Mouse (Mus musculus) midbrain, embryonic 16.5 days (tissue): ENCODE data around the gene Gbp2. TPM values are rescaled to one million over a fixed set of nuclear protein-coding genes. Genes with fewer than 3 reads are reported as not detected.
"Not testable (repeated sequence)": the region's sequence is repeated elsewhere in the genome, so short reads cannot be mapped to it uniquely, and the experiment has no call there.

ENCODE experiments used
- ATAC-seq: fragments of 200-750 bp; cut with Nextera tagmentation; 2 replicates; pipeline ENCODE4 v1.8.0; 2017; ENCODE audit warnings: moderate TSS enrichment
- H3K27ac ChIP-seq: fragments of 300-500 bp; sonication (generic); 2 replicates; pipeline ENCODE4 v1.5.1; 2014; ENCODE audit warnings: mild to moderate bottlenecking, low read length, mixed read lengths
- H3K27me3 ChIP-seq: fragments of 300-500 bp; sonication (generic); 2 replicates; pipeline ENCODE4 v1.6.1; 2014; ENCODE audit warnings: low read depth, low read length, mixed read lengths; ENCODE audit not compliant: control insufficient read depth, insufficient read depth
- H3K36me3 ChIP-seq: fragments of 300-500 bp; sonication (generic); 2 replicates; pipeline ENCODE4 v1.6.1; 2014; ENCODE audit warnings: mild to moderate bottlenecking, low read length, moderate library complexity, mixed read lengths; ENCODE audit not compliant: control insufficient read depth, insufficient read depth
- H3K4me1 ChIP-seq: fragments of 300-500 bp; sonication (generic); 2 replicates; pipeline ENCODE4 v1.6.1; 2014; ENCODE audit warnings: mild to moderate bottlenecking, low read length, mixed read lengths; ENCODE audit not compliant: control insufficient read depth, insufficient read depth
- H3K4me2 ChIP-seq: fragments of 300-500 bp; sonication (generic); 2 replicates; pipeline ENCODE4 v1.6.1; 2014; ENCODE audit warnings: mild to moderate bottlenecking, low read length, mixed read lengths
- H3K4me3 ChIP-seq: fragments of 300-500 bp; sonication (generic); 2 replicates; pipeline ENCODE4 v1.5.1; 2014; ENCODE audit warnings: low read depth, mild to moderate bottlenecking, low read length, moderate library complexity, mixed read lengths
- H3K9ac ChIP-seq: fragments of 300-500 bp; sonication (generic); 2 replicates; pipeline ENCODE4 v1.6.1; 2014; ENCODE audit warnings: low read depth, low read length, mixed read lengths
- H3K9me3 ChIP-seq: fragments of 300-500 bp; sonication (generic); replicated peaks from 2 replicates; pipeline ENCODE4 v1.6.1; 2014; ENCODE audit warnings: mild to moderate bottlenecking, low read length, mixed read lengths; ENCODE audit not compliant: control insufficient read depth, poor library complexity, severe bottlenecking
- WGBS: fragments of 180-500 bp; shearing (Covaris S2); extraction: QIAGEN DNeasy Blood & Tissue Kit; methylation state at CpG from one replicate; pipeline ENCODE4 v1.1.7; 2014; 5-methylcytosine and 5-hydroxymethylcytosine counted together
- polyA plus RNA-seq: library from polyadenylated mRNA; unstranded; fragments of >200 nt; fragmentation: Nextera tagmentation; extraction: Ambion mirVana; gene quantifications from 2 replicates; pipeline ENCODE4 v1.2.1, GENCODE M21; 2015

Gbp2 gene
- polyA plus RNA-seq, 1 experiment from 2014 or later, result 0.60 TPM

- no peaks in the 10 kb centered on the region for H3K9me3 ChIP-seq
- no peaks in the 10 kb centered on the region for H3K27me3 ChIP-seq
- H3K9ac ChIP-seq, result no peak overlapping the region
- H3K36me3 ChIP-seq, result no peaks in the 10 kb centered on the region
- H3K4me3 ChIP-seq, result no peak overlapping the region
- ATAC-seq, result no peak
- no peaks in the 10 kb centered on the region for H3K4me1 ChIP-seq
- H3K4me2 ChIP-seq, result no peak overlapping the region
- 86% methylated on average over 3 of the region's 3 CpGs for WGBS
- H3K27ac ChIP-seq, result no peak overlapping the region
These were observed 22.5 kb upstream of the Gbp2 start for GRCm38 (mm10) chr3:142597923-142598322.

GRCm38 (mm10) chr3:142601675-142602074 is 18.7 kb upstream of the Gbp2 start:
- no peak for ATAC-seq
- Histone ChIP-seq H3K4me2 (no peak overlapping the region), H3K27ac (no peak overlapping the region), H3K9ac (no peak overlapping the region), H3K4me3 (no peak overlapping the region), H3K4me1 (no peaks in the 10 kb centered on the region), H3K9me3 (no peaks in the 10 kb centered on the region), H3K27me3 (no peaks in the 10 kb centered on the region), H3K36me3 (no peaks in the 10 kb centered on the region)

DNA sequence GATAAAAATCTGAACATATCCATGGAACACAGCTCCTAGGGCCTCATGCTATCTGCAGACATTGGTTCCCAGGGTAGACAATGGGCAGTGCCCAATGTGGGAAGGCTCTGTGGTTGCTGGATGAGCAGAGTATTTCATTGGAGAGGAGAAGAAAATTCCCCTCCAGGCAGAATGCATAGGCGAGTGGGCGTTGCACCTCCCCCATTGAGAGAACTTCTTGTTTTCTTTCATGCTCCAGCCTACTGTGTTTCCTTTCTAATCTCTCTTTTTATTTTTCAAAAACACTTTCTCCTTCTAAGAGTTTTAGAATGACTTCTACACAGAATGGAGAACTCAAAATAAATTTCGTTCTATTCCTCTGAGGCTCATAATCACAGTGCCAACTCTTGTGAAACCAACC is 1.7 kb upstream of the Gbp2 start:
- no peak for ATAC-seq
- H3K4me2 ChIP-seq, result no peak overlapping the region

GRCm38 (mm10) chr3:142619606-142620005 is 796 bp upstream of the Gbp2 start:
- Histone ChIP-seq H3K9me3 (no peaks in the 10 kb centered on the region), H3K9ac (no peak overlapping the region), H3K4me1 (no peaks in the 10 kb centered on the region), H3K27me3 (no peaks in the 10 kb centered on the region), H3K4me2 (no peak overlapping the region), H3K27ac (no peak overlapping the region), H3K36me3 (no peaks in the 10 kb centered on the region), H3K4me3 (no peak overlapping the region)
- WGBS, result 13% methylated on average over 1 of the region's 1 CpGs
- no peak for ATAC-seq

More for the DNA sequence above, 1.7 kb upstream of the Gbp2 start:
- Histone ChIP-seq H3K9ac (no peak overlapping the region), H3K4me3 (no peak overlapping the region), H3K4me1 (no peaks in the 10 kb centered on the region), H3K36me3 (no peaks in the 10 kb centered on the region), H3K27ac (no peak overlapping the region), H3K9me3 (no peaks in the 10 kb centered on the region), H3K27me3 (no peaks in the 10 kb centered on the region)
- 75% methylated on average over 3 of the region's 3 CpGs for WGBS

- H3K4me3 ChIP-seq, result no peak overlapping the region
- H3K9ac ChIP-seq, result no peak overlapping the region
- no peaks in the 10 kb centered on the region for H3K27me3 ChIP-seq
- no peaks in the 10 kb centered on the region for H3K4me1 ChIP-seq
- no peak for ATAC-seq
- no peak overlapping the region for H3K27ac ChIP-seq
- 52% methylated on average over 3 of the region's 3 CpGs for WGBS
- H3K36me3 ChIP-seq, result no peaks in the 10 kb centered on the region
- no peaks in the 10 kb centered on the region for H3K9me3 ChIP-seq
- no peak overlapping the region for H3K4me2 ChIP-seq
These were observed 657 bp downstream of the Gbp2 start for GRCm38 (mm10) chr3:142620956-142621562.

GRCm38 (mm10) chr3:142630385-142630784 is 10.0 kb downstream of the Gbp2 start:
- Histone ChIP-seq H3K9ac (no peak overlapping the region), H3K9me3 (no peaks in the 10 kb centered on the region), H3K4me3 (no peak overlapping the region), H3K27me3 (no peaks in the 10 kb centered on the region), H3K36me3 (no peaks in the 10 kb centered on the region), H3K4me1 (no peaks in the 10 kb centered on the region), H3K4me2 (no peak overlapping the region), H3K27ac (no peak overlapping the region)
- no peak for ATAC-seq
- 94% methylated on average over 8 of the region's 8 CpGs for WGBS

- no peaks in the 10 kb centered on the region for H3K4me1 ChIP-seq
These were observed 19.8 kb downstream of the Gbp2 start for GRCm38 (mm10) chr3:142640201-142640600.

GRCm38 (mm10) chr3:142645949-142646348 is 25.5 kb downstream of the Gbp2 start:
- not testable (repeated sequence) for H3K27ac ChIP-seq, ATAC-seq, H3K36me3 ChIP-seq, H3K4me1 ChIP-seq, H3K27me3 ChIP-seq, H3K4me3 ChIP-seq, H3K4me2 ChIP-seq, H3K9ac ChIP-seq, H3K9me3 ChIP-seq
- 15% methylated on average over 2 of the region's 2 CpGs for WGBS

More at GRCm38 (mm10) chr3:142640201-142640600, 19.8 kb downstream of the Gbp2 start:
- Histone ChIP-seq H3K36me3 (no peaks in the 10 kb centered on the region), H3K9ac (no peak overlapping the region), H3K9me3 (no peaks in the 10 kb centered on the region), H3K27ac (no peak overlapping the region), H3K4me2 (no peak overlapping the region), H3K4me3 (no peak overlapping the region), H3K27me3 (no peaks in the 10 kb centered on the region)
- WGBS, result 5% methylated on average over 9 of the region's 9 CpGs
- no peak for ATAC-seq

DNA sequence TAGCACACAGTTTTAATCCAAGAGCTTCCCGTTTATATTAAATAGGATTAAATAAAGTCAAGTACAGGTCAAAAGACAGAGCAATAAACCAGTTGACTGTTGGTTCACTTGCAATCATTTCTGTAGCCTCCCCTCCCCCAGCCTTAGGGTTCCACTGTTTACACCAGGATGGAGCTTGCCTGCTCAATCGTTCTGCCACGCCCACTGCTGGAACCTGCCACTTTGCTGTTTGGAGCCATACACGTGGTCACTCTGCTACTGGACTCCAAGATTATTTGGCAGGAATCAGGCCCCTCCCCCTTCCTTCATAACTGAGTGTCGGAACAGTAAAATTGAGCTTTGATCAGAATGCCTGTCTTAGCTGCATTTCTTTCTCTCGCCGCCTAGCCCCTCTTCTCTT is 27.4 kb downstream of the Gbp2 start:
- H3K27ac ChIP-seq, H3K9ac ChIP-seq, H3K4me3 ChIP-seq, H3K36me3 ChIP-seq, H3K27me3 ChIP-seq, H3K4me1 ChIP-seq, H3K9me3 ChIP-seq, ATAC-seq, H3K4me2 ChIP-seq: not testable (repeated sequence)
- WGBS, result 61% methylated on average over 5 of the region's 7 CpGs
